Mouse (Mus musculus): ENCODE data around the gene Atp6v1c2.

GRCm38 (mm10) chr12:17366981-17367380, 37.8 kb upstream of the Atp6v1c2 start:
- no peak for TF ChIP-seq SIN3A (IDR thresholded peaks at IDR 0.05; ENCODE audit: low read length)
- no peak for TF ChIP-seq MYC (IDR thresholded peaks at IDR 0.05; ENCODE audit: low read depth, low read length)
- no peak for TF ChIP-seq GABPA (IDR thresholded peaks at IDR 0.05; ENCODE audit: low read depth, low read length)
